Mouse (Mus musculus): Measurements from ENCODE around the gene Gm10471. TPM values are rescaled to one million over a fixed set of nuclear protein-coding genes. Genes with fewer than 3 reads are reported as not detected.

Gm10471 gene
- polyA plus RNA-seq (2014; fragmentation: Illumina TruSeq; extraction: RNeasy Lipid Tissue Mini Kit (QIAGEN cat#74804); ENCODE audit: low read depth, low replicate concordance) = not detected

GRCm38 (mm10) chr5:26089191-26089590 lies at the start of gene Gm10471:
Gm10471 (minus strand) TSS chr5:26089291.

GRCm38 (mm10) chr5:26121321-26121720 lies 32.2 kb upstream of the Gm10471 start, which contains the start of gene Gm10220:
Gm10220 (minus strand) TSS chr5:26121421.

GRCm38 (mm10) chr5:26105262-26105661 lies 16.2 kb upstream of the Gm10471 start, which contains the start of gene 5031410I06Rik:
5031410I06Rik (minus strand) TSS chr5:26105362.

GRCm38 (mm10) chr5:26058481-26058880 lies 30.6 kb downstream of the Gm10471 start, which contains the start of gene Gm7347:
Gm7347 (minus strand) TSS chr5:26058581.

GRCm38 (mm10) chr5:26039458-26039857 lies 49.6 kb downstream of the Gm10471 start, which contains the start of gene Speer4a:
Speer4a (minus strand) TSS chr5:26039558.

Other genes starting within 250 kb of the Gm10471 start
- not detected for gene Gm21663, start 146.9 kb downstream of the Gm10471 start, polyA plus RNA-seq (2014; fragmentation: Illumina TruSeq; extraction: RNeasy Lipid Tissue Mini Kit (QIAGEN cat#74804); ENCODE audit: low read depth, low replicate concordance)
- not detected for gene Gm21671, start 134.9 kb downstream of the Gm10471 start, polyA plus RNA-seq (2014; fragmentation: Illumina TruSeq; extraction: RNeasy Lipid Tissue Mini Kit (QIAGEN cat#74804); ENCODE audit: low read depth, low replicate concordance)
- gene Gm21680, start 116.6 kb downstream of the Gm10471 start, polyA plus RNA-seq (2014; fragmentation: Illumina TruSeq; extraction: RNeasy Lipid Tissue Mini Kit (QIAGEN cat#74804); ENCODE audit: low read depth, low replicate concordance) = not detected
- not detected for gene Gm21698, start 100.6 kb downstream of the Gm10471 start, polyA plus RNA-seq (2014; fragmentation: Illumina TruSeq; extraction: RNeasy Lipid Tissue Mini Kit (QIAGEN cat#74804); ENCODE audit: low read depth, low replicate concordance)
- not detected for gene Gm1979, start 84.5 kb downstream of the Gm10471 start, polyA plus RNA-seq (2014; fragmentation: Illumina TruSeq; extraction: RNeasy Lipid Tissue Mini Kit (QIAGEN cat#74804); ENCODE audit: low read depth, low replicate concordance)
- not detected for gene Gm5862, start 66.4 kb downstream of the Gm10471 start, polyA plus RNA-seq (2014; fragmentation: Illumina TruSeq; extraction: RNeasy Lipid Tissue Mini Kit (QIAGEN cat#74804); ENCODE audit: low read depth, low replicate concordance)
- gene Speer4a, start 49.7 kb downstream of the Gm10471 start, polyA plus RNA-seq (2014; fragmentation: Illumina TruSeq; extraction: RNeasy Lipid Tissue Mini Kit (QIAGEN cat#74804); ENCODE audit: low read depth, low replicate concordance) = not detected
- not detected for gene Gm7347, start 30.7 kb downstream of the Gm10471 start, polyA plus RNA-seq (2014; fragmentation: Illumina TruSeq; extraction: RNeasy Lipid Tissue Mini Kit (QIAGEN cat#74804); ENCODE audit: low read depth, low replicate concordance)
- not detected for gene 5031410I06Rik, start 16.1 kb upstream of the Gm10471 start, polyA plus RNA-seq (2014; fragmentation: Illumina TruSeq; extraction: RNeasy Lipid Tissue Mini Kit (QIAGEN cat#74804); ENCODE audit: low read depth, low replicate concordance)
- gene Gm10220, start 32.1 kb upstream of the Gm10471 start, polyA plus RNA-seq (2014; fragmentation: Illumina TruSeq; extraction: RNeasy Lipid Tissue Mini Kit (QIAGEN cat#74804); ENCODE audit: low read depth, low replicate concordance) = not detected
- not detected for gene Gm7361, start 168.4 kb upstream of the Gm10471 start, polyA plus RNA-seq (2014; fragmentation: Illumina TruSeq; extraction: RNeasy Lipid Tissue Mini Kit (QIAGEN cat#74804); ENCODE audit: low read depth, low replicate concordance)